Comparison of ENCODE assay signal across 27 mouse cellular contexts in the genomic region with DNA sequence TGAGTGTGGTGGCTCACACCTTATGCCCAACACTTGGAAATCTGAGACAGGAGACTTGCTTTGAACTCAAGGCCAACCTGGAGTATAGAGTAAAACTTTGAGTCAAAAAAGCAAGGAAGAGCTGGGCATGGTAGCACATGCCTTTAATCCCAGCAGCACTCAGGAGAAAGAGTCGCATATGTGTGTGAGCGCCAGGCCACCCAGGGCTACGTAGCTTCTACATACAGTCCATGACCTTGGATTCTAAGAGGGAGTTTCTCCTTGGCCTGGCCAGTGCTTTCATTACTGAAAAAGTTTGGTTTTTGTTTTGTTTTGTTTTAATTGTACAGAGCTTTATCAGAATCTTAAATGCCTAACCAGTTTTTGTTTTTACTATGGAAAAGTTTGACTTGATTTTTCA. TPM values are rescaled to one million over a fixed set of nuclear protein-coding genes. Genes with fewer than 3 reads are reported as not detected.
"Had no signal": no experiment of that assay in that cellular context is flagged by ENCODE, and none has a peak within 500 bp of the region (broad histone marks: within the 10 kb centered on the region; RNA-seq: fewer than 3 reads in every experiment).

No protein-coding gene starts in this region.

- H3K27ac ChIP-seq: limb, embryonic 12.5 days; limb, embryonic 15.5 days; liver, embryonic 14.5 days; macrophage; midbrain, embryonic 12.5 days; midbrain, embryonic 15.5 days; neural tube, embryonic 12.5 days; neural tube, embryonic 15.5 days had no signal

- H3K9ac ChIP-seq: limb, embryonic 12.5 days; limb, embryonic 15.5 days; liver, embryonic 14.5 days; liver, postnatal 0 days; lung, embryonic 14.5 days; midbrain, embryonic 12.5 days; midbrain, embryonic 15.5 days; neural tube, embryonic 12.5 days; neural tube, embryonic 15.5 days had no signal

- H3K9me3 ChIP-seq: limb, embryonic 12.5 days; limb, embryonic 15.5 days; midbrain, embryonic 12.5 days; midbrain, embryonic 15.5 days; neural tube, embryonic 12.5 days; neural tube, embryonic 15.5 days had no signal

- ATAC-seq: liver, postnatal 0 days; lung, postnatal 0 days; midbrain, embryonic 15.5 days had no signal

- DNase-seq: kidney, adult 8-10 months; kidney, postnatal 10 days; kidney, postnatal 36 days; left cerebral cortex, postnatal 4 days; liver, postnatal 0 days; lung, embryonic 14.5 days; thymus, adult 18-20 months; thymus, postnatal 4 days had no signal

- H3K4me2 ChIP-seq: limb, embryonic 12.5 days; limb, embryonic 15.5 days; liver, embryonic 11.5 days; lung, embryonic 14.5 days; midbrain, embryonic 12.5 days; midbrain, embryonic 15.5 days; neural tube, embryonic 12.5 days; neural tube, embryonic 15.5 days had no signal

- H3K4me3 ChIP-seq: limb, embryonic 12.5 days; limb, embryonic 15.5 days; midbrain, embryonic 12.5 days; midbrain, embryonic 15.5 days; neural tube, embryonic 12.5 days; neural tube, embryonic 15.5 days had no signal

- H3K27me3 ChIP-seq: limb, embryonic 12.5 days; limb, embryonic 15.5 days; midbrain, embryonic 12.5 days; midbrain, embryonic 15.5 days; neural tube, embryonic 12.5 days; neural tube, embryonic 15.5 days had no signal

- H3K4me1 ChIP-seq: limb, embryonic 12.5 days; limb, embryonic 15.5 days; midbrain, embryonic 12.5 days; midbrain, embryonic 15.5 days; neural tube, embryonic 12.5 days; neural tube, embryonic 15.5 days had no signal

RNA-seq across cellular contexts. Expression of gene Tm4sf20, which starts 24.3 kb away (rescaled TPM):
- total RNA-seq: layer of hippocampus, adult 18-20 months; layer of hippocampus, postnatal 14 days; left cerebral cortex, adult 8-10 months; left cerebral cortex, postnatal 14 days; left cerebral cortex, postnatal 4 days; megakaryocyte, adult 5-6 weeks had no signal
- polyA plus RNA-seq: limb, embryonic 15.5 days; liver, embryonic 11.5 days; liver, embryonic 14.5 days; liver, postnatal 0 days; lung, embryonic 14.5 days; macrophage; neural tube, embryonic 15.5 days; spleen, adult 2 months; testis, adult 2 months had no signal

RNA-seq across cellular contexts. Expression of gene Gm47791, which starts 27.1 kb away (rescaled TPM):
- total RNA-seq: layer of hippocampus, adult 18-20 months; layer of hippocampus, postnatal 14 days; left cerebral cortex, adult 8-10 months; left cerebral cortex, postnatal 14 days; left cerebral cortex, postnatal 4 days; megakaryocyte, adult 5-6 weeks had no signal
- polyA plus RNA-seq: limb, embryonic 12.5 days; limb, embryonic 15.5 days; liver, embryonic 11.5 days; liver, embryonic 14.5 days; liver, postnatal 0 days; lung, embryonic 14.5 days; lung, postnatal 0 days; macrophage; midbrain, embryonic 12.5 days; midbrain, embryonic 15.5 days; neural tube, embryonic 12.5 days; neural tube, embryonic 15.5 days; small intestine, adult 2 months; spleen, adult 2 months; stomach, embryonic 16.5 days; testis, adult 2 months had no signal
